Mouse (Mus musculus) NIH3T3 (cell line): ENCODE results near the gene Gm34653.
"Not testable (repeated sequence)": the region's sequence is repeated elsewhere in the genome, so short reads cannot be mapped to it uniquely, and the experiment has no call there.

ENCODE experiments used
- DNase-seq: peaks from one replicate; pipeline ENCODE4 v3.0.0-alpha.2; 2012; ENCODE audit warnings: low read depth

Gm34653 gene

GRCm38 (mm10) chr2:34832766-34833457, at the start of gene Gm34653:
Gene Gm34653 (plus strand): TSS chr2:34833007.
- peak; percentile 27 for DNase-seq

- DNase-seq = no peak
Observed at GRCm38 (mm10) chr2:34783064-34784020, 49.5 kb upstream of the Gm34653 start.

GRCm38 (mm10) chr2:34784085-34784484, 48.7 kb upstream of the Gm34653 start:
- DNase-seq = peak; percentile 74

- DNase-seq = no peak
Observed at GRCm38 (mm10) chr2:34790282-34790681, 42.5 kb upstream of the Gm34653 start.

GRCm38 (mm10) chr2:34792543-34792942, 40.3 kb upstream of the Gm34653 start:
- not testable (repeated sequence) for DNase-seq

- no peak for DNase-seq
Observed at GRCm38 (mm10) chr2:34794511-34794910, 38.3 kb upstream of the Gm34653 start.

- no peak for DNase-seq
Observed at GRCm38 (mm10) chr2:34795426-34795825, 37.4 kb upstream of the Gm34653 start.

GRCm38 (mm10) chr2:34799357-34800256, 33.2 kb upstream of the Gm34653 start, which contains the start of gene Rabepk:
Gene Rabepk (minus strand): TSS chr2:34799912.
- peak; percentile 91 for DNase-seq

- DNase-seq = no peak
Observed at GRCm38 (mm10) chr2:34800371-34800770, 32.4 kb upstream of the Gm34653 start.

- DNase-seq = peak; percentile 100
Observed at GRCm38 (mm10) chr2:34801516-34802482, 31.0 kb upstream of the Gm34653 start.

GRCm38 (mm10) chr2:34802565-34803245, 30.1 kb upstream of the Gm34653 start:
- DNase-seq = peak; percentile 54

GRCm38 (mm10) chr2:34803746-34804145, 29.1 kb upstream of the Gm34653 start:
- DNase-seq = no peak

- no peak for DNase-seq
Observed at GRCm38 (mm10) chr2:34804172-34804571, 28.6 kb upstream of the Gm34653 start.

GRCm38 (mm10) chr2:34804815-34805214, 28.0 kb upstream of the Gm34653 start:
- no peak for DNase-seq

GRCm38 (mm10) chr2:34805364-34805950, 27.4 kb upstream of the Gm34653 start:
- DNase-seq = no peak

GRCm38 (mm10) chr2:34808057-34808456, 24.8 kb upstream of the Gm34653 start:
- DNase-seq = no peak

GRCm38 (mm10) chr2:34809568-34809967, 23.2 kb upstream of the Gm34653 start:
- no peak for DNase-seq

GRCm38 (mm10) chr2:34810775-34811174, 22.0 kb upstream of the Gm34653 start:
- DNase-seq = no peak

GRCm38 (mm10) chr2:34812706-34813105, 20.1 kb upstream of the Gm34653 start:
- no peak for DNase-seq

- not testable (repeated sequence) for DNase-seq
Observed at GRCm38 (mm10) chr2:34815893-34816292, 16.9 kb upstream of the Gm34653 start.
